Mouse (Mus musculus) MEL (cell line): ENCODE measurements around the gene Tnfaip2. TPM values are rescaled to one million over a fixed set of nuclear protein-coding genes. Genes with fewer than 3 reads are reported as not detected.

ENCODE experiments used
- DNase-seq: peaks from one replicate; pipeline ENCODE4 v3.0.0; 2011; ENCODE audit warnings: low read depth, low spot score
- H3K27ac ChIP-seq: 2 replicates; pipeline ENCODE4 v1.5.1; 2012; ENCODE audit warnings: low read depth, mild to moderate bottlenecking, control low read depth, low read length, moderate library complexity; ENCODE audit not compliant: control insufficient read depth
- H3K27me3 ChIP-seq, 2 experiments: fragments of 150-350 bp in 1 of 2; sonication (generic) in 1 of 2; 2 replicates each; pipeline ENCODE4 v1.6.1; 2012; ENCODE audit warnings: low read length in 2 of 2, mild to moderate bottlenecking in 2 of 2, improper control_type of control experiment in 1 of 2, moderate library complexity in 1 of 2; ENCODE audit not compliant: insufficient read depth in 2 of 2, control insufficient read depth in 1 of 2
- H3K36me3 ChIP-seq, 2 experiments: 2 replicates each; pipeline ENCODE4 v1.6.1; 2012 to 2014; ENCODE audit warnings: low read length in 2 of 2, improper control_type of control experiment in 1 of 2, inconsistent platforms in 1 of 2, mild to moderate bottlenecking in 1 of 2; ENCODE audit not compliant: insufficient read depth in 2 of 2, control insufficient read depth in 1 of 2
- H3K4me1 ChIP-seq, 2 experiments: fragments of 150-350 bp in 1 of 2; sonication (generic) in 1 of 2; 2 replicates each; pipeline ENCODE4 v1.6.1; 2012; ENCODE audit warnings: low read length in 2 of 2, improper control_type of control experiment in 1 of 2, mild to moderate bottlenecking in 1 of 2; ENCODE audit not compliant: insufficient read depth in 2 of 2, control insufficient read depth in 1 of 2
- H3K4me3 ChIP-seq, 2 experiments: fragments of 150-350 bp in 1 of 2; sonication (generic) in 1 of 2; 2 replicates each; pipeline ENCODE4 v1.5.1; 2012; ENCODE audit warnings: low read depth in 2 of 2, low read length in 2 of 2, mild to moderate bottlenecking in 2 of 2, moderate library complexity in 2 of 2, control low read depth in 1 of 2, improper control_type of control experiment in 1 of 2; ENCODE audit not compliant: control insufficient read depth in 1 of 2, insufficient read depth in 1 of 2
- H3K79me2 ChIP-seq: 2 replicates; pipeline ENCODE4 v1.6.1; 2012; ENCODE audit warnings: mild to moderate bottlenecking, low read length, moderate library complexity; ENCODE audit not compliant: control insufficient read depth, poor library complexity, insufficient read depth
- H3K9ac ChIP-seq: 2 replicates; pipeline ENCODE4 v1.6.1; 2012; ENCODE audit warnings: low read depth, mild to moderate bottlenecking, control low read depth, low read length, moderate library complexity; ENCODE audit not compliant: control insufficient read depth, poor library complexity, severe bottlenecking
- H3K9me3 ChIP-seq: fragments of 150-350 bp; sonication (generic); replicated peaks from 2 replicates; pipeline ENCODE4 v1.6.1; 2012; ENCODE audit warnings: mild to moderate bottlenecking, low read length, improper control_type of control experiment, moderate library complexity; ENCODE audit not compliant: insufficient read depth
- BHLHE40 ChIP-seq: IDR thresholded peaks from 2 replicates; pipeline ENCODE4 v1.6.1; 2012; ENCODE audit warnings: low read depth, mild to moderate bottlenecking, inconsistent platforms, low read length, improper control_type of control experiment, borderline replicate concordance
- CHD1 ChIP-seq: IDR thresholded peaks from 2 replicates; pipeline ENCODE4 v1.6.1; 2012; ENCODE audit warnings: low read depth, mild to moderate bottlenecking, inconsistent platforms, low read length, improper control_type of control experiment
- CHD2 ChIP-seq: IDR thresholded peaks from 2 replicates; pipeline ENCODE4 v1.6.1; 2011; ENCODE audit warnings: low read length, improper control_type of control experiment
- CTCF ChIP-seq, 3 experiments: IDR thresholded peaks in 2 of 3; conservative IDR thresholded peaks in 1 of 3; 2 replicates each; pipeline ENCODE4 v1.5.1; 2011 to 2012; ENCODE audit warnings: low read length in 3 of 3, low read depth in 2 of 3, mild to moderate bottlenecking in 2 of 3, improper control_type of control experiment in 1 of 3, inconsistent platforms in 1 of 3, mixed read lengths in 1 of 3, moderate library complexity in 1 of 3; ENCODE audit not compliant: control insufficient read depth in 1 of 3, insufficient read depth in 1 of 3, poor library complexity in 1 of 3, severe bottlenecking in 1 of 3
- ELF1 ChIP-seq: IDR thresholded peaks from 2 replicates; pipeline ENCODE4 v1.6.1; 2014; ENCODE audit warnings: low read depth, mild to moderate bottlenecking, inconsistent platforms, low read length, improper control_type of control experiment, moderate library complexity
- ETS1 ChIP-seq: IDR thresholded peaks from 2 replicates; pipeline ENCODE4 v1.6.1; 2012; ENCODE audit warnings: low read depth, mild to moderate bottlenecking, inconsistent platforms, low read length, improper control_type of control experiment, moderate library complexity
- GABPA ChIP-seq: IDR thresholded peaks from 2 replicates; pipeline ENCODE4 v1.6.1; 2012; ENCODE audit warnings: low read depth, mild to moderate bottlenecking, inconsistent platforms, low read length, improper control_type of control experiment, moderate library complexity
- HCFC1 ChIP-seq: IDR thresholded peaks from 2 replicates; pipeline ENCODE4 v1.6.1; 2012; ENCODE audit warnings: low read depth, mild to moderate bottlenecking, inconsistent platforms, low read length, improper control_type of control experiment, moderate library complexity
- KAT2A ChIP-seq: conservative IDR thresholded peaks from 2 replicates; pipeline ENCODE4 v1.6.1; 2012; ENCODE audit warnings: low read depth, low read length, improper control_type of control experiment, inconsistent platforms
- MAFK ChIP-seq: IDR thresholded peaks from 2 replicates; pipeline ENCODE4 v1.6.1; 2011; ENCODE audit warnings: low read depth, mild to moderate bottlenecking, low read length, improper control_type of control experiment, borderline replicate concordance
- MAX ChIP-seq: IDR thresholded peaks from 2 replicates; pipeline ENCODE4 v1.6.1; 2011; ENCODE audit warnings: low read length, improper control_type of control experiment
- MAZ ChIP-seq: IDR thresholded peaks from 2 replicates; pipeline ENCODE4 v1.6.1; 2012; ENCODE audit warnings: low read depth, mild to moderate bottlenecking, inconsistent platforms, low read length, improper control_type of control experiment
- MEF2A ChIP-seq: IDR thresholded peaks from 2 replicates; pipeline ENCODE4 v1.6.1; 2014; ENCODE audit warnings: low read depth, mild to moderate bottlenecking, inconsistent platforms, low read length, improper control_type of control experiment; ENCODE audit not compliant: poor library complexity, insufficient replicate concordance, severe bottlenecking; ENCODE audit errors: extremely low read depth
- MXI1 ChIP-seq: IDR thresholded peaks from 2 replicates; pipeline ENCODE4 v1.6.1; 2011; ENCODE audit warnings: mild to moderate bottlenecking, low read depth, low read length, improper control_type of control experiment
- MYB ChIP-seq: IDR thresholded peaks from 2 replicates; pipeline ENCODE4 v1.6.1; 2011; ENCODE audit warnings: mild to moderate bottlenecking, low read depth, low read length, improper control_type of control experiment
- MYC ChIP-seq: IDR thresholded peaks from 2 replicates; pipeline ENCODE4 v1.6.1; 2011; ENCODE audit warnings: low read depth, mild to moderate bottlenecking, low read length, improper control_type of control experiment, moderate library complexity
- NELFE ChIP-seq: IDR thresholded peaks from 2 replicates; pipeline ENCODE4 v1.6.1; 2011; ENCODE audit warnings: low read depth, low read length, improper control_type of control experiment
- NRF1 ChIP-seq: IDR thresholded peaks from 2 replicates; pipeline ENCODE4 v1.6.1; 2014; ENCODE audit warnings: low read depth, mild to moderate bottlenecking, inconsistent platforms, low read length, improper control_type of control experiment, moderate library complexity; ENCODE audit not compliant: poor library complexity, insufficient read depth, severe bottlenecking
- POLR2A ChIP-seq, 2 experiments: IDR thresholded peaks; 2 replicates each; pipeline ENCODE4 v1.6.1; 2011 to 2012; ENCODE audit warnings: low read length in 2 of 2, mild to moderate bottlenecking in 2 of 2, control low read depth in 1 of 2, improper control_type of control experiment in 1 of 2, low read depth in 1 of 2, moderate library complexity in 1 of 2; ENCODE audit not compliant: control insufficient read depth in 1 of 2, insufficient read depth in 1 of 2, poor library complexity in 1 of 2
- POLR2AphosphoS2 ChIP-seq: IDR thresholded peaks from 2 replicates; pipeline ENCODE4 v1.6.1; 2011; ENCODE audit warnings: low read length, improper control_type of control experiment
- POLR2AphosphoS5 ChIP-seq: IDR thresholded peaks from 2 replicates; pipeline ENCODE4 v1.6.1; 2012; ENCODE audit warnings: low read depth, borderline replicate concordance, mild to moderate bottlenecking, inconsistent platforms, low read length, moderate library complexity, mixed read lengths
- RAD21 ChIP-seq: IDR thresholded peaks from 2 replicates; pipeline ENCODE4 v1.6.1; 2011; ENCODE audit warnings: mild to moderate bottlenecking, low read depth, low read length, improper control_type of control experiment
- RCOR1 ChIP-seq: IDR thresholded peaks from 2 replicates; pipeline ENCODE4 v1.6.1; 2012; ENCODE audit warnings: low read depth, mild to moderate bottlenecking, inconsistent platforms, low read length, improper control_type of control experiment
- SIN3A ChIP-seq: IDR thresholded peaks from 2 replicates; pipeline ENCODE4 v1.6.1; 2012; ENCODE audit warnings: low read length, improper control_type of control experiment, inconsistent platforms
- SMC3 ChIP-seq: IDR thresholded peaks from 2 replicates; pipeline ENCODE4 v1.6.1; 2011; ENCODE audit warnings: low read depth, low read length, improper control_type of control experiment
- TAL1 ChIP-seq: IDR thresholded peaks from 2 replicates; pipeline ENCODE4 v1.6.1; 2012; ENCODE audit warnings: mild to moderate bottlenecking, inconsistent platforms, low read length, moderate library complexity, mixed read lengths
- TBP ChIP-seq: IDR thresholded peaks from 2 replicates; pipeline ENCODE4 v1.8.0; 2011; ENCODE audit warnings: low read depth, low read length, improper control_type of control experiment
- TCF12 ChIP-seq: IDR thresholded peaks from 2 replicates; pipeline ENCODE4 v1.6.1; 2014; ENCODE audit warnings: low read depth, mild to moderate bottlenecking, inconsistent platforms, low read length, improper control_type of control experiment, moderate library complexity
- UBTF ChIP-seq: IDR thresholded peaks from 2 replicates; pipeline ENCODE4 v1.6.1; 2012; ENCODE audit warnings: low read depth, mild to moderate bottlenecking, inconsistent platforms, low read length, improper control_type of control experiment, moderate library complexity, borderline replicate concordance; ENCODE audit not compliant: insufficient read depth
- USF1 ChIP-seq: IDR thresholded peaks from 2 replicates; pipeline ENCODE4 v1.6.1; 2014; ENCODE audit warnings: low read depth, mild to moderate bottlenecking, inconsistent platforms, low read length, improper control_type of control experiment, moderate library complexity
- USF2 ChIP-seq, 2 experiments: IDR thresholded peaks; 2 replicates each; pipeline ENCODE4 v1.6.1; 2011 to 2012; ENCODE audit warnings: improper control_type of control experiment in 2 of 2, low read length in 2 of 2, borderline replicate concordance in 1 of 2, inconsistent platforms in 1 of 2, low read depth in 1 of 2, mild to moderate bottlenecking in 1 of 2; ENCODE audit not compliant: insufficient read depth in 1 of 2
- ZC3H11A ChIP-seq: IDR thresholded peaks from 2 replicates; pipeline ENCODE4 v1.6.1; 2012; ENCODE audit warnings: low read depth, mild to moderate bottlenecking, inconsistent platforms, low read length, improper control_type of control experiment
- ZKSCAN1 ChIP-seq: IDR thresholded peaks from 2 replicates; pipeline ENCODE4 v1.6.1; 2012; ENCODE audit warnings: low read depth, mild to moderate bottlenecking, inconsistent platforms, low read length, improper control_type of control experiment, moderate library complexity
- ZMIZ1 ChIP-seq: IDR thresholded peaks from 2 replicates; pipeline ENCODE4 v1.6.1; 2012; ENCODE audit warnings: low read depth, mild to moderate bottlenecking, inconsistent platforms, low read length, improper control_type of control experiment, moderate library complexity
- ZNF384 ChIP-seq: IDR thresholded peaks from 2 replicates; pipeline ENCODE4 v1.6.1; 2012; ENCODE audit warnings: low read depth, mild to moderate bottlenecking, inconsistent platforms, low read length, improper control_type of control experiment
- polyA plus RNA-seq, 2 experiments: library from polyadenylated mRNA; stranded (reverse) in 1 of 2; unstranded in 1 of 2; fragments of >175 nt in 1 of 2; fragments of >200 nt in 1 of 2; gene quantifications; 2 replicates each; pipeline versions ENCODE4 v1.2.1 to v1.2.4; 2012; ENCODE audit warnings: low replicate concordance in 2 of 2, low read depth in 1 of 2; ENCODE audit not compliant: insufficient read length in 2 of 2, insufficient read depth in 1 of 2, missing spikeins in 1 of 2
- total RNA-seq: library from RNA; depleted of rRNA; stranded (reverse); fragments of 300-350 nt; gene quantifications from 2 replicates; pipeline ENCODE4 v1.2.3, GENCODE M21; 2012; rRNA removed

The Tnfaip2 gene
- total RNA-seq (62.5 and 77.2 TPM in 2 replicates), polyA plus RNA-seq (10 to 100 TPM; 51.4 to 66.8 TPM)

- Histone ChIP-seq H3K4me3 (peak within 1 kb of the TSS; percentile 74 to 94), H3K79me2 (peaks cover 17% of the 10 kb centered on the region), H3K4me1 (peaks cover 21 to 36% of the 10 kb centered on the region in 2 experiments), H3K27me3 (no peaks in the 10 kb centered on the region), H3K36me3 (peaks cover 5 to 27% of the 10 kb centered on the region in 2 experiments; a peak in 3 of 4 replicates), H3K9me3 (no peaks in the 10 kb centered on the region), H3K27ac (peak within 1 kb of the TSS; percentile 86), H3K9ac (peak within 1 kb of the TSS; percentile 76)
- peak; percentile 93 for DNase-seq
- TF ChIP-seq NRF1 (no peak), ELF1 (peak; percentile 38; the same call in 1 of the 2 replicates), CHD1 (no peak), ZMIZ1 (peak; percentile 95), MAFK (no peak), TBP (peak; percentile 91), USF2 (IDR thresholded peaks at IDR 0.05; ENCODE audit: borderline replicate concordance in 1 of 2, insufficient read depth in 1 of 2, low read depth in 1 of 2, low read length in 2 of 2) (no peak), ZKSCAN1 (no peak), CTCF (IDR thresholded peaks at IDR 0.05 in 2 of 3, conservative IDR thresholded peaks at IDR 0.05 in 1 of 3; ENCODE audit: control insufficient read depth in 1 of 3, insufficient read depth in 1 of 3, low read depth in 2 of 3, low read length in 3 of 3, poor library complexity in 1 of 3, severe bottlenecking in 1 of 3) (no peak), RCOR1 (no peak), POLR2A (IDR thresholded peaks at IDR 0.05; ENCODE audit: control insufficient read depth in 1 of 2, insufficient read depth in 1 of 2, low read depth in 1 of 2, low read length in 2 of 2, poor library complexity in 1 of 2) (peak; percentile 58 to 94), MAZ (peak; percentile 49; the same call in 1 of the 2 replicates), NELFE (peak; percentile 88), POLR2AphosphoS2 (peak; percentile 81; the same call in 1 of the 2 replicates), POLR2AphosphoS5 (peak; percentile 23; the same call in 1 of the 2 replicates), SIN3A (peak; percentile 52), SMC3 (no peak), ETS1 (no peak; the same call in 1 of the 2 replicates), MAX (peak; percentile 87), MYC (0 out of 2 replicates have a peak, but pooled peaks have one; percentile 45), TCF12 (peak; percentile 29; the same call in 1 of the 2 replicates), TAL1 (no peak), UBTF (no peak), MEF2A (no peak), KAT2A (no peak), CHD2 (no peak), BHLHE40 (no peak), ZNF384 (no peak), GABPA (no peak), HCFC1 (peak; percentile 51; the same call in 1 of the 2 replicates), MYB (no peak), ZC3H11A (no peak), RAD21 (no peak), MXI1 (peak; percentile 72), USF1 (no peak)
Observed at GRCm38 (mm10) chr12:111442309-111443010, at the start of gene Tnfaip2. Gene Tnfaip2 (plus strand): TSS chr12:111442469.
